8 mouse cellular contexts compared by ENCODE assay signal in the genomic region with DNA sequence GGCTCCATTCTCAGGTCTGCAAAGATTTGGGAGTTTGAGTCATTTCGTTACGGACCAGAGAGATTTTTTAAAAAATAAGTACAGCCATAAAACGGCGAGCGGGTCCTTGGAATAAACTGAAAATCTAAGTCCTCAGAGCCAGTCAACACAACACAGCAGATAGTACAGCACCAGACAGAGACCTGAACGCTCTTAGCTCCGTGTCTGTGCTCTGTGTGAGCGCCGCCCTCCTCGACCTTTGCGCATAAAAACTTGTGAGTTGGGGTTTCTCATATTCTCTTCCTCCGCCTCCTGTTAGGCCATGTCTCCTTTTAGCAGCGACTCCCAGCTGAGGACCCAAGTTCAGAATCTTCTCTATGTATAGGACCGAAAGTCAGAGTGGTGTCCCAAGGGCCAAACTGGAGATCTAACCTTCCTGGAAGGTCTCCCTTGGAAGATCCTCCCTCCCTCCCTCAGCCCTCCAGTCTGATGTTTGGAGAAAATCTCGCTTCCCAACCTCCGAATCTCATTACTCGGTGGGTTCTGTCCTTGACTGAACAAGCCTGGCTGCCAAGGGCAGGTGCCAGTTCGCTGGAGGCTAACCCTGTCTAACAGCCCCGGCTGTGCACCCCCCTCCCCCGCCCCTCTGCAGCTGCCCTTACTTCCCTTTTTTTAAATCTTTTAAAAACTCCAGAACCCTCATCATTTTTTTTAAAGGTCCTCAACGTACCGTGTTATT.
A peak's percentile ranks its signal among the peaks of the same experiment; 100 is the strongest.
DNase-seq lines count a peak whose midpoint lies in the region; ATAC-seq and TF ChIP-seq lines count a peak whose summit lies in the region.

No protein-coding gene starts in this region.

- H3K27ac ChIP-seq in kidney, postnatal 0 days, result no peak overlapping the region
- H3K27ac ChIP-seq in intestine, embryonic 15.5 days, result no peak overlapping the region
- peak overlapping the region; percentile 17; the same call in 1 of the 2 replicates for H3K27ac ChIP-seq in neural tube, embryonic 11.5 days (ENCODE audit: low read depth, low read length)

- peaks cover 49% of the 10 kb centered on the region for H3K27me3 ChIP-seq in kidney, postnatal 0 days (ENCODE audit: insufficient read depth, low read length)
- H3K27me3 ChIP-seq in intestine, embryonic 15.5 days (replicated peaks), result peaks cover 22% of the 10 kb centered on the region
- H3K27me3 ChIP-seq in neural tube, embryonic 11.5 days (ENCODE audit: control insufficient read depth, insufficient read depth, low read length), result peaks cover 50% of the 10 kb centered on the region

- no peaks in the 10 kb centered on the region for H3K36me3 ChIP-seq in kidney, postnatal 0 days (ENCODE audit: insufficient read depth, low read length)
- H3K36me3 ChIP-seq in intestine, embryonic 15.5 days, result no peaks in the 10 kb centered on the region
- no peaks in the 10 kb centered on the region for H3K36me3 ChIP-seq in neural tube, embryonic 11.5 days (ENCODE audit: control insufficient read depth, insufficient read depth, low read length)

- peak overlapping the region; percentile 23 for H3K4me3 ChIP-seq in kidney, postnatal 0 days (replicated peaks; ENCODE audit: low read depth, low read length)
- H3K4me3 ChIP-seq in intestine, embryonic 15.5 days (replicated peaks), result peak overlapping the region; percentile 25
- peak overlapping the region; percentile 19; the same call in 1 of the 2 replicates for H3K4me3 ChIP-seq in neural tube, embryonic 11.5 days (ENCODE audit: low read depth, low read length)

- no peak overlapping the region for H3K9ac ChIP-seq in kidney, postnatal 0 days (ENCODE audit: low read depth, low read length)
- H3K9ac ChIP-seq in intestine, embryonic 15.5 days, result no peak overlapping the region
- H3K9ac ChIP-seq in neural tube, embryonic 11.5 days (ENCODE audit: low read length), result no peak overlapping the region

- H3K4me1 ChIP-seq in kidney, postnatal 0 days (replicated peaks; ENCODE audit: insufficient read depth, low read length), result 0 out of 2 replicates have a peak, but pooled peaks cover 3% of the 10 kb centered on the region
- peaks cover 2% of the 10 kb centered on the region; the same call in 1 of the 2 replicates for H3K4me1 ChIP-seq in intestine, embryonic 15.5 days (replicated peaks)
- H3K4me1 ChIP-seq in neural tube, embryonic 11.5 days (ENCODE audit: control insufficient read depth, insufficient read depth, low read length), result peaks cover 14% of the 10 kb centered on the region

- DNase-seq in kidney, postnatal 0 days (ENCODE audit: low spot score), result no peak
- no peak for DNase-seq in kidney, adult 8-10 months
- DNase-seq in embryo, embryonic 11 days, result peak; percentile 65
- peak; percentile 56 for DNase-seq in neural tube, embryonic 11.5 days (ENCODE audit: low spot score)
- DNase-seq in thymus, postnatal 36 days, result no peak
- DNase-seq in layer of hippocampus, adult 9-10 months (ENCODE audit: low spot score), result no peak
- DNase-seq in left cerebral cortex, adult 11 months (ENCODE audit: low spot score), result no peak

- 0 out of 2 replicates have a peak, but pooled peaks have one; percentile 26 for ATAC-seq in kidney, postnatal 0 days (replicated peaks; ENCODE audit: low FRiP score, low read depth)
- 0 out of 2 replicates have a peak, but pooled peaks have one; percentile 37 for ATAC-seq in intestine, embryonic 15.5 days
- ATAC-seq in neural tube, embryonic 11.5 days (ENCODE audit: insufficient read depth, low FRiP score, low TSS enrichment), result peak; percentile 59

- TF ChIP-seq CTCF in kidney, postnatal 0 days (IDR thresholded peaks at IDR 0.05; ENCODE audit: low read depth), result no peak

- under 1% methylated on average over 22 of the region's 22 CpGs for WGBS in kidney, postnatal 0 days
- 5% methylated on average over 22 of the region's 22 CpGs for WGBS in intestine, embryonic 15.5 days
- 1% methylated on average over 22 of the region's 22 CpGs for WGBS in neural tube, embryonic 11.5 days

- peak overlapping the region; percentile 57 for H3K4me2 ChIP-seq in kidney, postnatal 0 days (ENCODE audit: low read length)
- H3K4me2 ChIP-seq in intestine, embryonic 15.5 days (replicated peaks), result peak overlapping the region; percentile 62
- peak overlapping the region; percentile 36 for H3K4me2 ChIP-seq in neural tube, embryonic 11.5 days (ENCODE audit: low read depth)

- H3K9me3 ChIP-seq in kidney, postnatal 0 days (replicated peaks; ENCODE audit: low read length), result no peaks in the 10 kb centered on the region
- H3K9me3 ChIP-seq in intestine, embryonic 15.5 days, result no peaks in the 10 kb centered on the region
- no peaks in the 10 kb centered on the region for H3K9me3 ChIP-seq in neural tube, embryonic 11.5 days (ENCODE audit: control insufficient read depth, low read length)

Comparison
In these comparisons a context has a peak if more than half of its experiments do, and no peak if none do; other contexts are left out.
1. DNase-seq: peak in embryo, embryonic 11 days (single experiment) and neural tube, embryonic 11.5 days (single experiment); none in kidney, postnatal 0 days (single experiment), kidney, adult 8-10 months (0 of 2), thymus, postnatal 36 days (0 of 2), layer of hippocampus, adult 9-10 months (single experiment) and left cerebral cortex, adult 11 months (single experiment).
2. Peak in every context shown above with its lines, with median percentiles within 50 percentile points of each other: ATAC-seq, H3K4me2 ChIP-seq and H3K4me3 ChIP-seq.